Mouse (Mus musculus): Measurements from ENCODE around the gene Pramef20.

DNA sequence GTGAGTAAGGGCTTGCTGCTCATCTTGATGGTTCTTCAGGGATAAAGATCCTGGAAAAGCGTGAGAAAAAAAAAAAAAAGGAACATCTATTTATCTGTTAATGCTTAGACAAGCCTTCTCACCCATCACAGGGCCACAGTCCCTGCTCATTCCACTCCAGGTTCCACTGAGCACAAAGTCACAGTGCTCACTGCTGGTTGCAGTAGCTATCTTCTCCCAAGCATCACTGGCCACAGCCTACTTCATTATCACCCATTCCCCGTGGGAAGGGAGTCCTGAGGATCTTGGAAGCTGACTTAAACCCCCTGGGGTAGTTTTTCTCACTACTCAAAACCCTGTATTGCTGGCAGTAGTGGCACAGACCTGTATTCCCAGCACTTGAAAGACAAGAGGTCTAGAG lies at the start of gene Pramef20:
- TF ChIP-seq POLR2A (IDR thresholded peaks at IDR 0.05; ENCODE audit: low read depth, low read length) (no peak), CTCF (conservative IDR thresholded peaks at IDR 0.05; ENCODE audit: insufficient read depth, insufficient read length, low read depth, low read length) (no peak)

All from kidney, adult 2 months (tissue).